Mouse (Mus musculus): ENCODE results near the gene Pip.

Pip gene

DNA sequence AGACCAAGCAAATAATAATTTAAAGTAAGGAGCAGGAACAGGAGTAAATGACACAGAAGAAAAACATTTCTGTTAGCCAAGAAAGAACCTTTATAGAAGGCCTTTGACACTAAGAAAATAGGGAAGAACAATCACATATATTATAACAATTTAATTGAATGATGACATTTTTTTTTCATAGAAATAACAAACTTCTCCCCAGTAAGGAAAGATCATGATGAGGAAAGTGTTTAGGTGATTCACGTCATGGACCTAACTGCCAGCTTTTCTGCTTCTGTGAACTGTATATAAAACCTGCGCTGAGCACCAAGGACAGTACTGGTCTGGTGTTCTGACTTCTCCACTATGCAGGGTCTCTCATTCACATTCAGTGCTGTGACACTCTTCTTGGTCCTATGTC, at the start of gene Pip:
Pip (plus strand) TSS at position 301 of the 400 bp plus-strand sequence.
- no peak for DNase-seq (ENCODE audit: low spot score in 2 of 2)

DNA sequence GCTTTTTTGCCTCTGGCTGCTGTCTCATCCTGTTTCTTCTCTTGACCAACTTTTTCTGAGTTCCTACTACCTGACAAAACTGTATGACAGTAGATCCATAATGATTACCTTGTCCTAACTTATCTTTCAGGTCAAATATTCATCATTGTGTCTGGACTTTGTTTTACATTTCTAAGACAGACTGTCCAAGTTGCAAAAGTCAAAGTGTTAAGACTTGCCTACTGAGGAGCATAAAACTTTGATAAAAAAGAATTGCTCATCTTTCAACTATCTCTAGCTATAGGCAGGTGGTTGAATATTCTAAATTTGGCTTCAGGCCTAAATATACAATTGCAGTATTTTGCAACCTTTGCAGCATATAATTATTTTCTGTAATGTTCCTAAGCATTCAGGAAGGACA, 23.2 kb upstream of the Pip start:
- no peak for DNase-seq (ENCODE audit: low spot score in 2 of 2)

DNA sequence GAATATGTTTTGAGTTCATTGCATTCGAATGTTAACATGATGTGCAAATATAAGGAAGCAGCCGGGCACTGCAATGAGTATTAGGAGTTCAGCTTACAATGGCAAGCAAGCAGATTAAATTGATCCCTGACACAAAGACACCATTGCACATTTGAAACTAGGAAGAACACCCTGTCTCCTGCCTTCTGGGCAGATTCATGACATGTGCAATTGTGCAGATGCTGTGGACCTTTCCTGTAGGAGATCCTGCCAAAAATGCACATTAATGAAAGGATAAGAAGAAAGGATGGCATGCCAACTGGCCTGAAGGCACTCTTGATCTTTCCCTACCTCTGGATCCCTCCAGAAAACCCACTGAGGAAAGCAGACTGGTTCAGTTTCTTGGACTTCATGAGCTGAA, 17.8 kb upstream of the Pip start:
- no peak for DNase-seq (ENCODE audit: low spot score in 2 of 2)

DNA sequence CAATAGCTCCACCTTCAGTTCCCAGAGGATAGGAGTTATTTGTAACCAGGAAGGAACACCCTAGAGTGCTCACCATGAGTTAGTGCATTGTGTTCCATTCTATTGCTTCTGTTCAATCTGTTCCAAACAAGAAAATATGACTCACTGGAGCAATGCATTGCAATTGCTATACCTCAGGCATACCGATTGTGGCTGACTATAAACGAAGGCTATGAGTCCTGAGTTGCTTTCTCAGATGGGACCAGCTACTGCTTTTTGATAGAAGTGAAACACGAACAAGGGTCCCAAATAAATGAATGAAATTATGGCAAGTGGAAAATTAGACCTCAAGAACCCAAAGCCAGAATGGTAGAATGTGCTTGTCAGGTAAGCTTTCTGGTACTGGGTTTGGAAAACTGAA, 5.4 kb downstream of the Pip start, which contains the start of gene Sval2:
Sval2 (plus strand) TSS at position 301 of the 400 bp plus-strand sequence.
- DNase-seq (ENCODE audit: low spot score in 2 of 2): no peak

DNA sequence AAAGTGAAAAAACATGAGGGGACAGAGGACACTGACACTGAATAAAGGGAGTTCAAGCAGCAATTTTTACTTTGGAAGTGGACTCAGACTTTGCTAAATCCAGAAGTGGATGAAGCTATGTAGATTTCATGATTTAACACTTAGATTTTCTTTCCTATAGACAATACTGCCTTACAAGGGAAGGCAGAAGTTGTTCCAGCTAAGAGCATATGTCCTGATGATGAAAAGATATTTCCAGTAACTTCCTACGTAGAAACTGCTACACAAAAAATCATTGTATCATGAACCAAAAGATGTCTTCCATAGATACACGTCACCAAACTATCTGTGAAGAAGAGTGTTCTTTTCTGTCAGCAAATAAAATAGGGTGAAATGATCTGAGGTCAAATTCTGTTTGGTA, 16.7 kb downstream of the Pip start:
- no peak for DNase-seq (ENCODE audit: low spot score in 2 of 2)

Data from right cerebral cortex, postnatal 36 days (tissue).